Mouse (Mus musculus): ENCODE measurements around the gene Pifo.
"Not testable (repeated sequence)": the region's sequence is repeated elsewhere in the genome, so short reads cannot be mapped to it uniquely, and the experiment has no call there.

Gene Pifo

GRCm38 (mm10) chr3:106014546-106014945 lies at the start of gene Pifo:
Pifo (minus strand) TSS chr3:106014646.
- DNase-seq (ENCODE audit: low read depth, low spot score), result no peak

- no peak for DNase-seq (ENCODE audit: low read depth, low spot score)
Observed at GRCm38 (mm10) chr3:106057966-106058365, 43.5 kb upstream of the Pifo start.

- no peak for DNase-seq (ENCODE audit: low read depth, low spot score)
Observed at GRCm38 (mm10) chr3:106051896-106052295, 37.5 kb upstream of the Pifo start.

GRCm38 (mm10) chr3:106040306-106040705 lies 25.9 kb upstream of the Pifo start:
- DNase-seq (ENCODE audit: low read depth, low spot score), result no peak

GRCm38 (mm10) chr3:106032781-106033180 lies 18.3 kb upstream of the Pifo start, which contains the start of gene Chil5:
Chil5 (minus strand) TSS chr3:106032814.
- no peak for DNase-seq (ENCODE audit: low read depth, low spot score)

- no peak for DNase-seq (ENCODE audit: low read depth, low spot score)
Observed at GRCm38 (mm10) chr3:106024135-106024534, 9.7 kb upstream of the Pifo start.

- no peak for DNase-seq (ENCODE audit: low read depth, low spot score)
Observed at GRCm38 (mm10) chr3:106021840-106022239, 7.4 kb upstream of the Pifo start.

GRCm38 (mm10) chr3:106003360-106003759 lies 11.1 kb downstream of the Pifo start:
- DNase-seq (ENCODE audit: low read depth, low spot score), result not testable (repeated sequence)

GRCm38 (mm10) chr3:106001416-106002370 lies 12.8 kb downstream of the Pifo start:
- DNase-seq (ENCODE audit: low read depth, low spot score), result no peak

- no peak for DNase-seq (ENCODE audit: low read depth, low spot score)
Observed at GRCm38 (mm10) chr3:106000707-106001375, 13.6 kb downstream of the Pifo start.

- DNase-seq (ENCODE audit: low read depth, low spot score), result no peak
Observed at GRCm38 (mm10) chr3:105994730-105995129, 19.7 kb downstream of the Pifo start.

- DNase-seq (ENCODE audit: low read depth, low spot score), result peak; percentile 28
Observed at GRCm38 (mm10) chr3:105991653-105992283, 22.7 kb downstream of the Pifo start.

GRCm38 (mm10) chr3:105989611-105990010 lies 24.8 kb downstream of the Pifo start:
- DNase-seq (ENCODE audit: low read depth, low spot score), result not testable (repeated sequence)

GRCm38 (mm10) chr3:105974174-105974573 lies 40.3 kb downstream of the Pifo start:
- no peak for DNase-seq (ENCODE audit: low read depth, low spot score)

- no peak for DNase-seq (ENCODE audit: low read depth, low spot score)
Observed at GRCm38 (mm10) chr3:105973411-105973810, 41.0 kb downstream of the Pifo start, which contains the start of gene Ovgp1. Ovgp1 (plus strand) TSS chr3:105973711.

GRCm38 (mm10) chr3:105971831-105972446 lies 42.5 kb downstream of the Pifo start:
- no peak for DNase-seq (ENCODE audit: low read depth, low spot score)

GRCm38 (mm10) chr3:105960700-105961099 lies 53.7 kb downstream of the Pifo start:
- DNase-seq (ENCODE audit: low read depth, low spot score), result no peak

- DNase-seq (ENCODE audit: low read depth, low spot score), result no peak
Observed at GRCm38 (mm10) chr3:105959999-105960398, 54.4 kb downstream of the Pifo start, which contains the start of gene Atp5f1. Atp5f1 (minus strand) TSS chr3:105960099.

- DNase-seq (ENCODE audit: low read depth, low spot score), result no peak
Observed at GRCm38 (mm10) chr3:105959585-105959984, 54.9 kb downstream of the Pifo start.

GRCm38 (mm10) chr3:105958974-105959580 lies 55.4 kb downstream of the Pifo start, which contains the start of gene Wdr77:
Wdr77 (plus strand) TSS chr3:105959369.
- peak; percentile 100 for DNase-seq (ENCODE audit: low read depth, low spot score)

- no peak for DNase-seq (ENCODE audit: low read depth, low spot score)
Observed at GRCm38 (mm10) chr3:105958204-105958603, 56.2 kb downstream of the Pifo start.
